Mouse (Mus musculus): ENCODE measurements around the gene Psmc2. TPM values are rescaled to one million over a fixed set of nuclear protein-coding genes. Genes with fewer than 3 reads are reported as not detected.
A peak's percentile ranks its signal among the peaks of the same experiment; 100 is the strongest.

The Psmc2 gene
- total RNA-seq, 2 experiments from 2014 or later = 110 to 115 TPM

GRCm38 (mm10) chr5:21802907-21803306, 17.8 kb downstream of the Psmc2 start:
- intact Hi-C loops (cut with DNase I) = no loop called here
- no peak for DNase-seq

- no peak for DNase-seq
- intact Hi-C loops (cut with DNase I) = no loop called here
Observed at GRCm38 (mm10) chr5:21803691-21804188, 18.7 kb downstream of the Psmc2 start.

DNA sequence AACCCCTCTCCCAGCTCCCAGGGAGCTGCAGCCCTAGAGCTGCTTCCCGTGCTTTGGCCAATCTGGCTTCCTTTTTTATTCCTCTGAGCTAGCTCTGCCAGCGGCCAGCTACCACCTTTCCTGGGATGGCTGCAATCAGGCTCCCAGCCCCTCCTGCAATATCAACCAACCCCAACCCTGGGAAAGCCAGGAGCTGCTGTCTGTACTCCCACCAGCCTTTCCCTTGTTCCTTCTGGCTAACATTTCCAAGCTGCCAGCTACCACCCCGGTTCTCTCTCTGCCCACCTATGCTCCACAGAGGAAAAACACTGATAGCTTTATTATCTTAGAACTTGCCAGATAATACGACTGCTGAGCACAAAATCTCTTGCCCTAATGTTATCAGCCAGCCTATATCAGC, 19.8 kb downstream of the Psmc2 start:
- DNase-seq = no peak
- intact Hi-C loops (cut with DNase I) = no loop called here

DNA sequence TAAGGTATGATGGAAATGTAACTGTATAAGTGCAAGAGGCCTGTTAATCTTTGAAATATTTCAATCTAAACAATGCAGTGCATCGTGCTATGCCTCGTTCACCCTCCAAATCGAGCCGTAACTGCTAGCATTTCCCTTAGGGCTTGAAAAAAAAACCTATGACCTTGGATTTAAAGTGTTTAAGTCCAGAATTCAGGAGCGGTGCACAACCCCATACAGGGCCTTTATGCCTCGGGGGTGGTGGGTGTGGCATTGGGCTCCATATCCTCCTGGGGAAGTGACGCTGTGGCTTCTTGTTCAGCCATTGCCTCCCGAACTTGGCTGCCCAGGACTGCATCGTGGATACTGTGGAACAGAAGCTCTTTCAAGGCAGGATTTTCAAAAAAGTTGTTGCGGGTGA, 25.8 kb downstream of the Psmc2 start:
- intact Hi-C loops (cut with DNase I) = loop anchor here (10.0 kb wide), 1 partner anchor 704 kb away; no protein-coding TSS in a partner anchor
- no peak for DNase-seq

DNA sequence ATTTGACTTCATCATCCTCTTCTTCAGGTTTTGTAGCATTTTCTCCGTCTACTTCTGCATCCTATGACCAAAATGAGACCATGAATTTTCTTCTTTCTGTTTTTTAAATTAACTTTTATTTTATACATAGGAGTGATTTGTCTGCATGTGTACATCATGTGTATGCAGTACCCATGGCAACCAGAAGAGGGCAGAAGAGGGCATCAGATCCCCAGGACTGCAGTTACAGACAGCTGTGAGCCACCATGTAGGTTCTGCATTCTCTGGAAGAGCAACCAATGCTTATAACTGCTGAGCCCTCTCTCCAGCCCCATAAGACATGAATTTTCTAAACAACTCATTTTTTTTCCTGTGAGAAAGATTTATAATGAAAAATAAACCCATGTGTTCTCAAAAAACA, 28.9 kb downstream of the Psmc2 start:
- DNase-seq = peak; percentile 56
- intact Hi-C loops (cut with DNase I) = loop anchor here (10.0 kb wide), 1 partner anchor 701 kb away; no protein-coding TSS in a partner anchor

- DNase-seq = no peak
- intact Hi-C loops (cut with DNase I) = no loop called here
Observed at GRCm38 (mm10) chr5:21826370-21826769, 41.3 kb downstream of the Psmc2 start.

DNA sequence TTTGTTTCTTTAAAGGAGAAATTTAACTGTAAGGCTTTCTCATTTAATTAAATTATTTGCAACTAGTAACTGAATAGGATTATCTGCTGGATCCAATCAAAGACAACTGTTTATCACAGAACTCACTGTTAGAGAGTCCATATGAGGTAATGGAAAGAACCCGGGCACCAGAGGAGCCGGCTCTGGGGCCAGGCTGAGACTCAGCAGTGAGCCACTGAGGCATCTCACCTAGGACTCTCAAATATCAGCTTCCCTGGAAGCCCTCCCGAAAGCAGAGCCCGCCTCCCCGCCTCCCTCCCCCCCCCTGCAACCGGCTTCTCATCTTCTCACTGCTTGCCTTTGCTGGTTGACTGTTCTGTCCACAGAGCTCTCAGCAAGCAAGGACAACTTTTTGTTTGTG, 42.6 kb downstream of the Psmc2 start:
- intact Hi-C loops (cut with DNase I) = no loop called here
- no peak for DNase-seq

GRCm38 (mm10) chr5:21828855-21829254, 43.8 kb downstream of the Psmc2 start:
- DNase-seq = no peak
- intact Hi-C loops (cut with DNase I) = no loop called here

- DNase-seq = no peak
- intact Hi-C loops (cut with DNase I) = no loop called here
Observed at GRCm38 (mm10) chr5:21831761-21832160, 46.7 kb downstream of the Psmc2 start.

DNA sequence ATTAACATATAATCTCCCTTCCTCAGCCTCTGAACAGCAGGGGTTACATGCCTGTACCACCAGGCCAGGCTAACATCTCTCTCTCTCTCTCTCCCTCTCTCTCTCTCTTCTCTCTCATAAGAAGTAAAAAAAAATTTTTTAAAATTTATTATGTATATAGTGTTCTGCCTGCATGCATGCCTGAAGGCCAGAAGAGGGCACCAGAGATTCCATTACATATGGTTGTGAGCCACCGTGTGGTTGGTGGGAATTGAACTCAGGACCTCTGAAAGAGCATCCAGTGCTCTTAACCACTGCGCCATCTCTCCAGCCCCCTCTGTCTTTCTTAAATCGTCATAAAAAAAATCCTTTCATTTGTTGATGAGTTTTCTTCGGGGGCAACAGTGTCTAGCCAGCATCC, 59.6 kb downstream of the Psmc2 start:
- intact Hi-C loops (cut with DNase I) = no loop called here
- no peak for DNase-seq

GRCm38 (mm10) chr5:21846616-21847290, 61.7 kb downstream of the Psmc2 start:
- intact Hi-C loops (cut with DNase I) = no loop called here
- no peak for DNase-seq

- no peak for DNase-seq
- intact Hi-C loops (cut with DNase I) = no loop called here
Observed at GRCm38 (mm10) chr5:21847438-21847837, 62.4 kb downstream of the Psmc2 start.

GRCm38 (mm10) chr5:21851679-21852340, 66.7 kb downstream of the Psmc2 start:
- intact Hi-C loops (cut with DNase I) = no loop called here
- DNase-seq = no peak

Other genes with a start within 250 kb of the Psmc2 start
- gene Lrrc17, start 241.7 kb upstream of the Psmc2 start, total RNA-seq (2021) = 1 to 10 TPM; 2.0 to 2.2 TPM
- under 1 TPM; 0.26 to 0.36 TPM for gene Fbxl13, start 139.6 kb upstream of the Psmc2 start, total RNA-seq (2021)
- gene Armc10, start 139.5 kb upstream of the Psmc2 start, total RNA-seq (2021) = 10 to 100 TPM; 48.4 to 58.1 TPM
- 1 to 10 TPM; 2.3 to 2.8 TPM for gene Napepld, start 83.9 kb upstream of the Psmc2 start, total RNA-seq (2021)
- gene Pmpcb, start 48.1 kb upstream of the Psmc2 start, total RNA-seq (2021) = 10 to 100 TPM; 66.9 to 73.3 TPM
- gene Dnajc2, start within 50 bp of the Psmc2 start, total RNA-seq (2021) = 10 to 100 TPM; 45.8 to 51.6 TPM
- gene Slc26a5, start 80.3 kb downstream of the Psmc2 start, total RNA-seq (2021) = under 1 TPM; 0.28 to 0.56 TPM

Data from left cerebral cortex, postnatal 4 days (tissue).